Mouse (Mus musculus) midbrain, embryonic 16.5 days (tissue): ENCODE data around the gene Olfr1241. TPM values are rescaled to one million over a fixed set of nuclear protein-coding genes. Genes with fewer than 3 reads are reported as not detected.

ENCODE experiments used
- ATAC-seq: fragments of 200-750 bp; cut with Nextera tagmentation; 2 replicates; pipeline ENCODE4 v1.8.0; 2017; ENCODE audit warnings: moderate TSS enrichment
- H3K27ac ChIP-seq: fragments of 300-500 bp; sonication (generic); 2 replicates; pipeline ENCODE4 v1.5.1; 2014; ENCODE audit warnings: mild to moderate bottlenecking, low read length, mixed read lengths
- H3K27me3 ChIP-seq: fragments of 300-500 bp; sonication (generic); 2 replicates; pipeline ENCODE4 v1.6.1; 2014; ENCODE audit warnings: low read depth, low read length, mixed read lengths; ENCODE audit not compliant: control insufficient read depth, insufficient read depth
- H3K36me3 ChIP-seq: fragments of 300-500 bp; sonication (generic); 2 replicates; pipeline ENCODE4 v1.6.1; 2014; ENCODE audit warnings: mild to moderate bottlenecking, low read length, moderate library complexity, mixed read lengths; ENCODE audit not compliant: control insufficient read depth, insufficient read depth
- H3K4me1 ChIP-seq: fragments of 300-500 bp; sonication (generic); 2 replicates; pipeline ENCODE4 v1.6.1; 2014; ENCODE audit warnings: mild to moderate bottlenecking, low read length, mixed read lengths; ENCODE audit not compliant: control insufficient read depth, insufficient read depth
- H3K4me2 ChIP-seq: fragments of 300-500 bp; sonication (generic); 2 replicates; pipeline ENCODE4 v1.6.1; 2014; ENCODE audit warnings: mild to moderate bottlenecking, low read length, mixed read lengths
- H3K4me3 ChIP-seq: fragments of 300-500 bp; sonication (generic); 2 replicates; pipeline ENCODE4 v1.5.1; 2014; ENCODE audit warnings: low read depth, mild to moderate bottlenecking, low read length, moderate library complexity, mixed read lengths
- H3K9ac ChIP-seq: fragments of 300-500 bp; sonication (generic); 2 replicates; pipeline ENCODE4 v1.6.1; 2014; ENCODE audit warnings: low read depth, low read length, mixed read lengths
- H3K9me3 ChIP-seq: fragments of 300-500 bp; sonication (generic); replicated peaks from 2 replicates; pipeline ENCODE4 v1.6.1; 2014; ENCODE audit warnings: mild to moderate bottlenecking, low read length, mixed read lengths; ENCODE audit not compliant: control insufficient read depth, poor library complexity, severe bottlenecking
- WGBS: fragments of 180-500 bp; shearing (Covaris S2); extraction: QIAGEN DNeasy Blood & Tissue Kit; methylation state at CpG from one replicate; pipeline ENCODE4 v1.1.7; 2014; 5-methylcytosine and 5-hydroxymethylcytosine counted together
- polyA plus RNA-seq: library from polyadenylated mRNA; unstranded; fragments of >200 nt; fragmentation: Nextera tagmentation; extraction: Ambion mirVana; gene quantifications from 2 replicates; pipeline ENCODE4 v1.2.1, GENCODE M21; 2015

Gene Olfr1241
- not detected in 2 replicates for polyA plus RNA-seq

GRCm38 (mm10) chr2:89487026-89487425 is at the start of gene Olfr1241:
Olfr1241 (minus strand) TSS chr2:89487126.
- Histone ChIP-seq H3K9ac (no peak within 1 kb of the TSS), H3K4me1 (no peaks in the 10 kb centered on the region), H3K4me2 (no peak within 1 kb of the TSS), H3K27ac (no peak within 1 kb of the TSS), H3K9me3 (no peaks in the 10 kb centered on the region), H3K27me3 (no peaks in the 10 kb centered on the region), H3K36me3 (no peaks in the 10 kb centered on the region), H3K4me3 (no peak within 1 kb of the TSS)
- ATAC-seq, result no peak

- H3K4me3 ChIP-seq, result no peak within 1 kb of the TSS
- no peaks in the 10 kb centered on the region for H3K9me3 ChIP-seq
- no peaks in the 10 kb centered on the region for H3K4me1 ChIP-seq
- no peak for ATAC-seq
- no peak within 1 kb of the TSS for H3K27ac ChIP-seq
- H3K4me2 ChIP-seq, result no peak within 1 kb of the TSS
- 82% methylated on average over 1 of the region's 1 CpGs for WGBS
- no peaks in the 10 kb centered on the region for H3K27me3 ChIP-seq
- H3K36me3 ChIP-seq, result no peaks in the 10 kb centered on the region
- H3K9ac ChIP-seq, result no peak within 1 kb of the TSS
Measured at GRCm38 (mm10) chr2:89531387-89531786, 44.5 kb upstream of the Olfr1241 start, which contains the start of gene Olfr1243. Olfr1243 (minus strand) TSS chr2:89531487.

- Histone ChIP-seq H3K4me1 (no peaks in the 10 kb centered on the region), H3K4me2 (no peak within 1 kb of the TSS), H3K9me3 (no peaks in the 10 kb centered on the region), H3K36me3 (no peaks in the 10 kb centered on the region), H3K27me3 (no peaks in the 10 kb centered on the region), H3K27ac (no peak within 1 kb of the TSS), H3K9ac (no peak within 1 kb of the TSS), H3K4me3 (no peak within 1 kb of the TSS)
- ATAC-seq, result no peak
- 93% methylated on average over 1 of the region's 1 CpGs for WGBS
Measured at GRCm38 (mm10) chr2:89498235-89498634, 11.3 kb upstream of the Olfr1241 start, which contains the start of gene Olfr1242. Olfr1242 (minus strand) TSS chr2:89498335.

- Histone ChIP-seq H3K36me3 (no peaks in the 10 kb centered on the region), H3K27me3 (no peaks in the 10 kb centered on the region), H3K9me3 (no peaks in the 10 kb centered on the region), H3K4me1 (no peaks in the 10 kb centered on the region), H3K27ac (no peak within 1 kb of the TSS), H3K9ac (no peak within 1 kb of the TSS), H3K4me3 (no peak within 1 kb of the TSS), H3K4me2 (no peak within 1 kb of the TSS)
- WGBS, result 89% methylated on average over 3 of the region's 3 CpGs
- ATAC-seq, result no peak
Measured at GRCm38 (mm10) chr2:89442900-89443299, 44.0 kb downstream of the Olfr1241 start, which contains the start of gene Olfr1240. Olfr1240 (minus strand) TSS chr2:89443000.

Other genes with a start within 250 kb of the Olfr1241 start
- not detected in 2 replicates for gene Olfr1228, start 233.1 kb downstream of the Olfr1241 start, polyA plus RNA-seq
- not detected in 2 replicates for gene Olfr1229, start 199.1 kb downstream of the Olfr1241 start, polyA plus RNA-seq
- not detected in 2 replicates for gene Olfr1230, start 189.9 kb downstream of the Olfr1241 start, polyA plus RNA-seq
- not detected in 2 replicates for gene Olfr1231, start 180.1 kb downstream of the Olfr1241 start, polyA plus RNA-seq
- gene Olfr1232, start 157.5 kb downstream of the Olfr1241 start, polyA plus RNA-seq, result not detected in 2 replicates
- gene Olfr1233, start 144.7 kb downstream of the Olfr1241 start, polyA plus RNA-seq, result not detected in 2 replicates
- not detected in 2 replicates for gene Olfr1234, start 122.3 kb downstream of the Olfr1241 start, polyA plus RNA-seq
- gene Olfr1238, start 77.5 kb downstream of the Olfr1241 start, polyA plus RNA-seq, result not detected in 2 replicates
- not detected in 2 replicates for gene Olfr1239, start 66.7 kb downstream of the Olfr1241 start, polyA plus RNA-seq
- gene Olfr1240, start 44.1 kb downstream of the Olfr1241 start, polyA plus RNA-seq, result not detected in 2 replicates
- not detected in 2 replicates for gene Olfr1242, start 11.2 kb upstream of the Olfr1241 start, polyA plus RNA-seq
- not detected in 2 replicates for gene Olfr1243, start 44.4 kb upstream of the Olfr1241 start, polyA plus RNA-seq
- gene Olfr1245, start 91.3 kb upstream of the Olfr1241 start, polyA plus RNA-seq, result not detected in 2 replicates
- gene Olfr1246, start 106.0 kb upstream of the Olfr1241 start, polyA plus RNA-seq, result not detected in 2 replicates
- gene Olfr1247, start 127.0 kb upstream of the Olfr1241 start, polyA plus RNA-seq, result not detected in 2 replicates
- not detected in 2 replicates for gene Olfr1248, start 131.1 kb upstream of the Olfr1241 start, polyA plus RNA-seq
- not detected in 2 replicates for gene Olfr1249, start 147.9 kb upstream of the Olfr1241 start, polyA plus RNA-seq
- not detected in 2 replicates for gene Olfr1250, start 174.3 kb upstream of the Olfr1241 start, polyA plus RNA-seq
- gene Olfr1251, start 184.8 kb upstream of the Olfr1241 start, polyA plus RNA-seq, result not detected in 2 replicates
- gene Olfr1252, start 237.9 kb upstream of the Olfr1241 start, polyA plus RNA-seq, result not detected in 2 replicates